Mouse (Mus musculus): ENCODE measurements around the gene Slc35e3.
"Not testable (repeated sequence)": the region's sequence is repeated elsewhere in the genome, so short reads cannot be mapped to it uniquely, and the experiment has no call there.

The Slc35e3 gene

DNA sequence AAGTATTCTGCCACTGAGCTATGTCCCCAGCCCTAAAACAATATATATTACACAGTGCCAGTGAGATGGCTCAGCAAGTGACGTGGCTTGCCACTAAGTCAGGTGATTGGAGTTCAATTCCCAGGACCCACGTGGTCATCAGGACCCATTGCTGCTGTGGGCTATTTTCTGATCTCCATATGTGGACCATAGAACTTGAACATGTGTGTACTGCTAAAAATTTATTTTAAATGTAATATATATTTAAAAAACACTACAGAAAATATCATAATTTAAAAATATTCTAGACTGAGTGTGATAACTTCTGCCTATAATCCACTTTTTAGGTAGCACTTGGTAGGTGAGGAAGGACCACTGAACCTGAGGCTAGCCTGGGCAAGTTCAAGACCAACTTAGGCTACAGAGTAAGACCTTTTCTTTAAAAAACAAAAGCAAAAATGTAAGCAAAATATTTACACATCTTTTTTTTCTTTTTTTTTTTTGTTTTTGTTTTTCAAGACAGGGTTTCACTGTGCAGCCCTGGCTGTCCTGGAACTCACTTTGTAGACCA lies 16.2 kb upstream of the Slc35e3 start:
- no peak for DNase-seq (ENCODE audit: low spot score in 2 of 2)

DNA sequence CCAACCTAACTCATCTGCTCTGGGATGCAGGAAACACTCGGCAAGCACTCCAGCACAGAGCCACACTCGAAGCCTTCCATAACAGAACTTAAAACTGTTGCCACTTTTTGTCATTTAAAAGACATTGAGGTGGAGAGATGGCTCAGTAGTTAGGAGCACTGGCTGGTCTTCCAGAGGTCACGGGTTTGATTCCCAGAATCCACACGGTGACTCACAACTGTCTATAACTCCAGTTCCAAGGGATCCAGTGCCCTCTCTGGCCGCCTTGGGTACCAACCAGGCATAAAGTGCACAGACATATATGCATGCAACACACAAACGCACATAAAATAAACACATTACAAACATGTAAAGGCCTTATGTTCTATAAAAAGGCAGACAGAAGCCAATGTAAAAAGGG lies 15.4 kb upstream of the Slc35e3 start:
- DNase-seq (ENCODE audit: low spot score in 2 of 2): no peak

DNA sequence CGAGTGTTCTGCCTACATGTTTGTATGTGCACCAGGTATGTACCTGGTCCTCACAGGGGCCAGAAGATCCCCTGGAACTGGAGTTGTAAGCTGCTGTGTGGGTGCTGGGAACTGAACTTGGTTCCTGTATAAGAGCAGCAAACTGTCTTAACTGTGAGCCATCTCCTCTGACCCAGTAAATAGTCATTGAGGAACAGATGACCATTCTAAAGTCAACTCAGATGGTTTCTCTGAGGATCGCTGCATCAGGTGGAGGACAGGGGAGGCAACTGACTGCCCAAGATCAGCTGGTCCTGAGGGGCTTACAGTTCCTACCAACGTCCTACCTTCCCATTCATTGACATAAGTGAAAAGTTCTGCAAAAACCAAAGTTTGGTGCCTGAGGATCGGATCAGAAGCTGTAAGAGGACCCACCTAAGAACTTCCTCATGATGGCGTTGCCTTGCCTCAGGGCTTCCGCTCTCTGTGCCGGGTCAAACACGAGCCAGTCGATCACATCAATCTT lies 14.7 kb upstream of the Slc35e3 start:
- DNase-seq (ENCODE audit: low spot score in 2 of 2): no peak

DNA sequence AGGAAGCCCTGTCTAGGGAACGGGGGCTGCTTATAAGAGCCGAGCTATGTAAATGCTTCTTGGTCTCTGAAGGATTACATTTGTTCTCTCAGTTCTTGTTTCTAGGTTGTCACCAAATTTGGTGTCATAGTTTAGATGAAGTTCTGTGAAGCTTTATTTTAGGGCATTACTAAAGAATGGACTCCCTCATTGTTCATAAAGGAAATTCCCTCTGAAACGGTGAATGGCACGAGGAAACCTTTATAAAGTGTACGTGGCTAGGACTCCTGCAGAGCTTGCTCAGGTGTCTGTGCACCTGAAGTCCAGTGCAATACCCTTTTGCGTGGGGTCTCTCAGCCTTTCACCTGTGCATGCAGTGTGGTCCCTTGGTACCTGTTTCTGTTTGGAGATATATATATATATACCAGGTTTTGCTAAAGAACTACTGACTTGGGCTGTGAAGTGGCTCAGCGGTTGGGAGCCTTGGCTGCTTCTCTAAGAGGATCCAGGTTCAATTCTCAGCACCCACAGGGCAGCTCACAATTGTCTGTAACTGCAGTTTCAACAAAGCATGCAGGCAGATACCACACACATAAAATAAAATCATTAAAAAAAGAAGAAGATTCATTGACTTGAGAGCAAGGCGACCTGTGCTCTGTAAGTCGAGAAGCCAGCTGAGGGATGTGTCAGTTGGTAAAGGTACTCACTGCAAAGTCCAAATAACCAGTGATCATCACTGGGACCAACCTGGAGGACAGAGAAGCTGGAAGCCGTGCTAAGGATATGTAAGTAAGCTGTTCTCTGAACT lies 13.9 kb upstream of the Slc35e3 start:
- no peak for DNase-seq (ENCODE audit: low spot score in 2 of 2)

DNA sequence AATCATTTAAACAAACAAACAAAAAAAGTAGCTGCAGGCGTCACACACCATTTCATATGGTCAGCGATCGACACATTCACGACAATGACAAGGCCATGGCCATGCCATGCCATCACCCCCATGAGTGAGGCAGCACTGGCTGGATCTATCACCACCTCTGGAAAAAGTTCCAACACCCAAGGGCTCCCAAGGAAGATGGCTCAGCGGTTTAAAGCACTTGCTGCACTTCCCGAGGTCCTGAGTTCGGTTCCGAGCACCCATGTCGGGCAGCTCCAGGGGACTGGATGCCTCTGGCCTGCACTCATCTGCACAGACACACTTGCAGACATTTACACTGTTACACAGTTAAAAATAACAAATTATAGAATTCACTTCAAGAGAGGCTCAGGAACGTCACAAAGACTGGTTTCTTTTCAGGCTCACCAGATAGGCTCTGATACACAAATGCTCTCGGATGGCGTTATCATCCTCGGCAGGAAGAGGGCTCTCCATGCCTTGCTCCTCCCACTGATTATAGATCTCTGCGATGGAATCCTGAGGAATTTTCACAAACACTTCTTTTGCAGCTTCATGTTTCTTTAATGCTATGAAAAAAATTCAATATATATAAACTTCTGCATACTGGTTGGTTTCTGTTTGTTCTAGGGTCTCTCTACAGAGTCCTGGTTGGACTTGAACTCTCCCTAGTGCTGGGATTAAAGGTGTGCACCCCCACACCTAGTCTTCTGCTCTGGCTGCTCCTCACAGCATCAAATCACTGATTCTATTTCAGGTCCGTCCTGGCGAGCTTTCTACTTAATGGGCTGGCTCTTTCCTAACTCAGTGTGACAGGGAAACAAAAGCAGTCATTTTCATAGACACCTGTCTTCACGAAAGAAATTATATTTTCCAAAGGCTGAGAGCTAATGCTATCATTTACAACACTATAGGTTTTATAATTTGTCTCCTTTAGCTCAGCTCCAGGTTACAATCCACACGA lies 12.9 kb upstream of the Slc35e3 start:
- DNase-seq (ENCODE audit: low spot score in 2 of 2): no peak

DNA sequence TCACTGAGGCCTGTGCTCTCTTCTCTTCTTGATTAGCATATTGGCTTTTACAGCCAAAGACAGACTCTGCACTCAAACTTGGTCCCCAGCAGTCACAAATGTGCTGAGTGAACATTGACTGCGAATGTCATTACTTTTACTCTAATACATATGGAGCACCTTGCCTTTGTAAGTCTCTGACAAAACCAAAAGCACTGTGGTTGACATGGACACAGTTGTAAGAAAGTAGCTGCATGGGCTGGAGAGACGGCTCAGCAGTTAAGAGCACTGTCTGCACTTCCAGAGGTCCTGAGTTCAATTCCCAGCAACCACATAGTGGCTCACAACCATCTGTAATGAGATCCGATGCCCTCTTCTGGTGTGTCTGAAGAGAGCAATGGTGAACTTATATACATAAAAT lies 12.2 kb upstream of the Slc35e3 start:
- not testable (repeated sequence) for DNase-seq (ENCODE audit: low spot score in 2 of 2)

DNA sequence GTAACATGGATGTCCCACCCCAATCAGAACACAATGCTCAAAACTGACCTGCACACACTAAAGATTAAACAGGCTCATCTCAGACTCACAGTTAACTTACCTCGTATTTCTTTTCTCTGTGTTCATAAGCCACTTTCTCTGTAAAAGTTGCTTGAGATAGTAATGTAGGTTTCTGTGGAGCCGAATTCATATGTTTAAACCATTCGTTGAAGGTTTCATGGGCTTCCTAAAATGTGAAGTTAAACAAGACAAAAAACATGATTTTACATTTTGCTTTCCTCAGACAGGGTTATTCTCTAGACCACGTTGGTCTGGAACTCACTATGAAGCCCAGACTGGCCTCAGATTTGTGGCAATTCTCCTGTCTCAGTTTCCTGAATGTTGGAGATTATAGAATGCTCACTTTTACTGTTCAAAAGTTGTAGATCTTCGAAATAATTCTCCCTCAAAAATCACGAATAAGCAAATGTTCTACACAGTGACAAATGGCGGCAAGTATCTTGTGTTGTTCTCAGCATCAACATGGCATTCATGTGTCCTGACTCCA lies 11.7 kb upstream of the Slc35e3 start:
- DNase-seq (ENCODE audit: low spot score in 2 of 2): no peak

DNA sequence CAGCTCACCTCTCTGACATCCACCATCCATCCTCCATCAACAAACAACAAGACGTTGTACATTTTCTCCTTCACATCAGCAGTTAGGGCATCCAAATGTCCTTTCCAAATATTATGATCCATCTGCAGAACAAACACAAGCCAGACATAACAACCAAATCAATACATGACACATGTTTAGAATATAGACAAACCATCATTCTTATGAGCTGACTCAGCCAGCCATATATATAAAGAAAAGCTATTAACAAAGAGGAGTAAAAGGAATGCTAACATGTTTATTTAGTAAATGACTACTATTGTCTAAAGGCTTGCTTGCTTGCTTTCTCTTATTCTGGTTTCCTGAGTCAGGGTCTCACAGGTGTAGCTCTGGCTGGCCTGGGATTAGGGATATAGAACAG lies 11.1 kb upstream of the Slc35e3 start:
- DNase-seq (ENCODE audit: low spot score in 2 of 2): no peak

DNA sequence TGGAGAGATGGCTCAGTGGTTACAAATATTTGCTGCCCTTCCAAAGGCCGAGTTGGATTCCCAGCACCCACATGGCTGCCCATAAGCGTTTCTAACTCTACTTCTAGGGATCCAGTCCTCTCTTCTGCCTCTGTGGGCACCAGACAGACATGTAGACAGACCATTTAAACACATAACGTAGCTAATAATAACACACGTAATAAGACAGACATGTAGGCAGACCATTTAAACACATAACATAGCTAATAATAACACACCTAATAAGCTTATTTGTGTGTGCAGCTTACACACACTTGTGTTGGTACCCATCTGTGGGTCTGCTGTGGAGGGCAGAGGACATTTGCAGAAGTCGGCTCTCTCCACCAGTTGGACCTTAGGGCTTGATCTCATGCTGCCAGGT lies 10.6 kb upstream of the Slc35e3 start:
- DNase-seq (ENCODE audit: low spot score in 2 of 2): no peak

DNA sequence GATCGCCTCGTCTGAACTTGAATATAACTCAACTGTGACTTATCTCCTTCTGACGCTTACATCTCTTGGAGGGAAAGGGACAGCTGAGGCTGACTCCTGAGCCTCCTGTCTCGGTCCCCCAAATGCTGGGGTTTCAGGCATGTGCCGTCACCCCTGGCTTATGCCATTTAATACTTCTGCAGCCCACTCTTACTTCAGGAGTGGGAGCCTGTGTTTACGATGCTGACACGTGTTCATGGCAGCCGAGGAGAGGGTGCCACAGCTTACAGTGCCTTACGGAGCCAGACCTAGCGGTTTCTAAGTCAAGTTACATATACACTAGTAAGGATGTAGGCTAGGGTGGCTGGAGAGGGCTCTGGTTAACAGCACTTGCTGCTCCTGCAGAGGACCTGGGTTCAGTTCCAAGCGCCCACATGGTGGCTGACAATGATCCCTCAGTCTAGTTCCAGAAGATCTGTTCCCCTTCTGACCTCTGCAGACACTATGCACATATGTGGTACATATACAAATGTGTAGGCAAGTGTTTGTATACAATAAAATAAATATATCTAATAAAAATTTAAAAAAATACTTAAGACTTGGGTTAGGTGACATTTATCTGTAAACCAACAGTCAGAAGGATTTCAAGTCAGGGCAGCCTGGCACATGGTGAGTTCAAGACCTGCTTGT lies 9.8 kb upstream of the Slc35e3 start:
- no peak for DNase-seq (ENCODE audit: low spot score in 2 of 2)

DNA sequence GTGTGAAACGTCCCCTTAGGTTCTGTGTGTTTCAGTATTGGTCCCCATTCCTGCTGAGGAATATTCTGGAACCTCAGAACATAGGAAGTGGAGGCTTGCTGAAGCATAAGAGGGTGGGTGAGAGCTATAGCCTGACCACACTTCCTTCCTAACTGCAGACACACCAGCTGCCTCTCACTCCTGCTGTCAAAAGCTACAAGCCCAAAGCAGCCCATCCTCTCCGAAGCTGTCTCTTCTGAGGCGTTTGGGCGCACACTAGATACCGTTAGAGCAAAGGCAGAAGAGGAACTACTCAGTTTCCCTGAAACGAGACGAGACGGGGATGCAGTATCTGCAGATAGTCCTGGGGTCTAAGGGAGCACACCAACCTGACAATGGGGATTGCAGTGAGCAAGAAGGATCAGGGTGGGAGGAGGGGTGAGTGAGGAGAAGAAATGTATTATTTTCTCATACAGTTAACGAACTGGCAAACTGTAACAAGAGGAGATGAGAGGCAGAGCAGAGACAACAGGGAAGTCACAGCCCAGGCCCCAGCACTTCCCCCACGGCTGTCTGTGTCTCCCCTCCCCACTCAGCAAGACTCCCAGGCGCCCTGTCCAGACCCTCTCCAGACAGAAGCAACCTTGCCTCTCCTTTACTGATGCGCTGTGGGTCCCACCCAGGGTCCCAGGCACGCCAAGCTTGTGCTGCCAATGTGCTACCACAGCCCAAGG lies 9.1 kb upstream of the Slc35e3 start:
- peak; percentile 48 to 58 for DNase-seq (ENCODE audit: low spot score in 2 of 2)

DNA sequence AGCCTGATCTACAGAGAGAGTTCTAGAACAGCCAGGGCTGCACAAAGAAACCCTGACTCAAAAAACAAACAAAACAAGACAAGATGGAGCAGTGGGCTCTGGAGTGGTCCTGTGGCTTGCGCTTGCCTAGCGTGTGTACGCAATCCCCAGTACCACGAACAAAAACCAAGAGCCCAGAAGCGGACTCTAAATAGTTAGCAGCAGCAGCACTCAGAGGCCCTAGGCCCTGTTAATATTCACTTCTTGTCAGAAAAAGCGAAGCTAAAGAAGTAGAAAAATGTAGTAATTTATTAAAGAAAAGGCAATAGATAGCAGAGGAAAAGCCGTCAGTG lies 8.4 kb upstream of the Slc35e3 start:
- no peak for DNase-seq (ENCODE audit: low spot score in 2 of 2)

DNA sequence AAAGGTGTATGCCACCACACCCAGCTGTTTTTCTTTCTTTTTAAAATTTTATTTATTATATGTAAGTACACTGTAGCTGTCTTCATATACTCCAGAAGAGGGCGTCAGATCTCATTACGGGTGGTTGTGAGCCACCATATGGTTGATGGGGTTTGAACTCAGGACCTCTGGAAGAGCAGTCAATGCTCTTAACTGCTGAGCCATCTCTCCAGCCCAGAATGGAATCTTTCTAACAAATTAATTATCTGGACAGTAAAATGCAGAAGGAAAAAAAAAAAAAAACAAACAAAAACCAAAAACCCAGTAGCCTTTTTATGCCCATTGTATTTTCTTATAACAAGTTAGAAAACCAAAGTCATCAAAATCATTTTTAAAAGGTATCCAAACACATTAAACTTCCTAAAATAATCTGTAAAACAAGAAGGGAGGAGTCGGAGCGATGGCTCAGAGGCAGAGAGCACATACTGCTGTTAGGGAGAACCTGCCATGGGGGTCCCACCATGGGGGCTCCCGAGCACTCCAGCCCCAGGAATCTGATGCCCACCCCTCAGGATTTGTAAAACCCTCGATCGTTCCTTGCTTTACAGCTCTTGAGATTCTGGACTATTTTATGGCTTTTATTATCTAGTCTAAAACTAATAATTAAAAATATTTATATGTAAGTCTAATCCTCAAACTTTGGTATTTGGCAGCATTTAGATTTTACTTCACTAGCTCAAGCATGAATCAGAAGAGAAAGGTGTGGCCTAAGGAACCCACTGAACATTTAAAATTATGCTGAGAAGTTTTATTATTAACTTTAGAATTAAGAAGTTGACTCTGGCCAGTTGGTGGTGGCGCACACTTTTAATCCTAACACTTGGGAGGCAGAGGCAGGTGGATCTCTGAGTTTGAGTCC lies 7.8 kb upstream of the Slc35e3 start:
- no peak for DNase-seq (ENCODE audit: low spot score in 2 of 2)

DNA sequence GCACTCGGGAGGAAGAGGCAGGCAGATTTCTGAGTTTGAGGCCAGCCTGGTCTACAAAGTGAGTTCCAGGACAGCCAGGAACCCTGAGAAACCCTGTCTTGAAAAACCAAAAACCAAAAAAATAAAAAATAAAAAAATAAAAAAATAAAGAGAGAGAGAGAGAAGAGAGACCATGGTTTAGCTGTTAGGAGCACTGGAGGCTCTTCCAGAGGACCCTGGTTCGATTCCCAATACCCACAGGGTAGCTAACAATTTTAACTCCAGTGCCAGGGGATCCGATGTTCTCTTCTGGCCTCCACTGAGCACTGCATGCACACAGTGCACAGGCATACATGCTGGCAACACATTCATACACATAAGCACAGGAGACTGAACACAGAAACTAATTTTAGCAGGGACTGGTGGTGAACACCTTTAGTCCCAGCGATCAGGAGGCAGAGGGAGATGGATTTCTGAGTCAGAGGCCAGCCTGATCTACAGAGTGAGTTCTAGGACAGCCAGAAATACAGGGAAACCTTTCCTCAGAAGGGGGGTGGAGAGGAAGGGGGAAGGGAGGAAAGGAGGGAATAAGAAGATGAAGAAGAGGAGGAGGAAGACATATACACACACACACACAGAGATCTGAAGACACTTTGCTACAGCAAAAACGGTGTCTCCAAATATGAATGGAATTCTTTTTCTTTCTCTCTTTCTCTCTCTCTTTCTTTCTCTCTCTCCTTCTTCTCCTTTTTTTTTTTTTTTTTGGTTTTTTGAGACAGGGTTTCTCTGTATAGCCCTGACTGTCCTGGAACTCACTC lies 6.9 kb upstream of the Slc35e3 start:
- DNase-seq (ENCODE audit: low spot score in 2 of 2): no peak

DNA sequence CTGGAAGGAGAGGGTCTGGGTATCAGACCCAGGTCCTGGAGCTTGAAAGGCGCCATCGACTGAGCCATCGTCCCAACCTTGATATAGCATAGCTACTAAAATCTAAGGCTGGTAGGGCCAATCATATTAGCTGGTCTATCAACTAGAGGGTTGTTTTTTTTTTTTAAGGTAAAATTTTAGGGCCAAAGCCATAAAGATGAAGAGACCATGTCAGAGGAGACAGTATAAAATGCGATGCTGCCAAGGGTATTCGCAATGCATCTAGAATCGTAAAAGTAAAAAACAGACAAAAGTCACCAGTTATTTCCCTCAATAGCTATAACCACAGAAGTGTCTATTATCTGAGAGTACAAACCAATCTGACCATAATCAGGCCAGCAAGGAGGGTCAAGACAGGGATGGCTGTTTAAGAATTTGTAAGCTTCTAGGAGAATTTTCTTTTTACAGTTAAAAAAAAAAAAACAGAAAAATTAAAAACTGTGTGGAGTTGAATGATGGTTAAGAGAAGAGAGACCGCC lies 6.2 kb upstream of the Slc35e3 start:
- DNase-seq (ENCODE audit: low spot score in 2 of 2): no peak

DNA sequence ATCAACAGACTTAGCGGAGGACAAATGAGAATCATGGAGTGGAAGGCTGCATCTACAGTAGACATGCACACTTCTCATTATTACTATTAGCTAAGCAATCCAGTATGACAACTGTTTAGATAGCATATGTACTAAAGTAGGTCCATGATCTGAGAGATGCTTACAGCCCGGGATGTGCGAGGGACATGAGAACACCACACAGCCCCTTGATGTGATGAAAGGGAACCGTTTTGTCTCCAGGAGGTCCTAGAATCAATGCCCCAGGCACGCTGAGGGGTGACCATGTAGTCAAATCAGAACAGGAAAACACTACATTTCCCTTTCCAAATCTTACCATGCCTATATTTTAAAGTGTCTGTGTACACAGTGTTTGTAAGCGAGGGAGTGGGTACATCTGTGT lies 5.6 kb upstream of the Slc35e3 start:
- no peak for DNase-seq (ENCODE audit: low spot score in 2 of 2)

DNA sequence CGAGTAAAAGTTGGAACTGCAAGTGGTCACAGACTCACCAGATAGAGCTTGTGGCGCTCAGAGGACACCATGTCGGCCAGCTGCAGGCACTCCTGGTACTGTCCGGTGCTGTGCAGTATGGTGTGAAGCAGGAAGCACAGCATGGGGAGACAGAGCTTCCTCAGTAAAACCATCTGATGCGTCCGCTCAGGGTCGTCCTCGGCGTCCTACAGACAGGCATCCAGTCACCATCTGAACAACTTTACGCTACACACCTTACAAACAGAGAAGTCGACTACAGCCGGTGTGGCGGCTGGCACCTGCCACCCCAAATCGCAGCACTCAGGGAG lies 5.1 kb upstream of the Slc35e3 start:
- no peak for DNase-seq (ENCODE audit: low spot score in 2 of 2)

DNA sequence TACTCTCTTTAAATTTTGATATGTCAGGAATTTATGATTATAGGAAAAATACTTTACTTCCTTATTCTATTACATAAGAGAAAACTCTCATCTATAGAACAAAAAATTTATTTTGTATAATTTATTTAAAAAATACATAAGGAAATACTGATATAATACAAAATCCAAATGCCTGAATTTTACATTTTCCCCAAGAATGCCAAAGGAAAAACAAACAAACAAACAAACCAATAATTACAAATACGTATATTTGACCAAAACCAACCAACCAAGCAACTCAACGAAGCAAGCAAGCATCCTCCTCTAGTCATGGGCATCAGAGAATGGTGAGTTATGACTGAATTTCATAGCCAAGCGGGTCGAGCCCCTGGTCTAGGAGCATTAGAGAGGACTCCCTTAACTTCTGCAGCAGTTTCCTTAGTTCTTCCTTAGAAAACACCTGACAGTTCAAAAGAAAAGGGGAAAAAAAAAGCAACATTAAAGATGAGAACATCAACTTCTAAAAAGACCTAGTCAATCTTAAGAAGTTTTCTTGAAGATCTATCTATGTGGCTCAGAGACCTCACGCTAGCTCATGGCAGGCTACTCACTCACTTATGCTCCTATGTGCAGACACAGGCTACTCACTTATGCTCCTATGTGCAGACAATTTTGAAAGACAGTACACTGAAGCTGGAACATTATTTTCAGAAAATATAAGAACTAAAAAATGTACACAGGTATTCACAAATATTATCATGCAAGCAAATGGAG lies 4.5 kb upstream of the Slc35e3 start:
- DNase-seq (ENCODE audit: low spot score in 2 of 2): no peak

All from thymus, postnatal 10 days (tissue).